Mouse (Mus musculus) C2C12 (cell line): Measurements from ENCODE around the gene Trim72. TPM values are rescaled to one million over a fixed set of nuclear protein-coding genes. Genes with fewer than 3 reads are reported as not detected.

Experiments used
- H3K27me3 ChIP-seq: one replicate; pipeline ENCODE4 v1.6.1; 2011; ENCODE audit not compliant: control insufficient read depth, insufficient read depth, insufficient read length
- H3K36me3 ChIP-seq: one replicate; pipeline ENCODE4 v1.6.1; 2011; ENCODE audit not compliant: control insufficient read depth, insufficient read depth
- H3K4me3 ChIP-seq: one replicate; pipeline ENCODE4 v1.5.1; 2011; ENCODE audit warnings: mild to moderate bottlenecking, control low read depth; ENCODE audit not compliant: poor library complexity, insufficient read depth, severe bottlenecking
- H3K79me2 ChIP-seq: one replicate; pipeline ENCODE4 v1.6.1; 2011; ENCODE audit not compliant: control insufficient read depth, insufficient read depth
- H3K79me3 ChIP-seq: one replicate; pipeline ENCODE4 v1.6.1; 2011; ENCODE audit warnings: low read depth, control low read depth
- H3ac ChIP-seq: one replicate; pipeline ENCODE3; 2011; ENCODE audit warnings: low read depth; ENCODE audit not compliant: control insufficient read depth, insufficient read length
- MYOD1 ChIP-seq: IDR thresholded peaks from one replicate; pipeline ENCODE4 v1.6.1; 2011; ENCODE audit warnings: low read depth; ENCODE audit not compliant: control insufficient read depth, insufficient read length
- polyA plus RNA-seq: library from polyadenylated mRNA; unstranded; fragments of >200 nt; fragmentation: generic; extraction: Trizol; gene quantifications from one replicate; pipeline ENCODE4 v1.2.1, GENCODE M21; 2012; ENCODE audit warnings: missing spikeins

The Trim72 gene
- polyA plus RNA-seq, 1 experiment: 0.83 TPM

DNA sequence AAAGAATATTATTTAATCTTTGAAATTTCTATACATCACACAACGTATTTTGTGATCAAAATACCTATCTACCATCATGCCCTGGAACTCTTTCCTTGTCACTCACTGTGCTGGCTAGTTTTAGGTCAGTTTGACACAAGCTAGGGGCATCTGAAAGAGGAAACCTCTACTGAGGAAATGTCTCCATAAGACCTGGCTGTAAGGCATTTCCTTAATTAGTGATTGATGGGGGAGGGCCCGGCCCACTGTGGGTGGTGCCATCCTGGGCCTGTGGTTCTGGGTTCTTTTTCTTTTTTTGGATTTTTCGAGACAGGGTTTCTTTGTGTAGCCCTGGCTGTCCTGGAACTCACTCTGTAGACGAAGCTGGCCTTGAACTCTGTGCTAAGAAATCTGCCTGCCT lies 55.3 kb downstream of the Trim72 start:
- H3ac ChIP-seq: no peak overlapping the region
- H3K36me3 ChIP-seq: no peaks in the 10 kb centered on the region
- peaks cover 8% of the 10 kb centered on the region for H3K27me3 ChIP-seq
- TF ChIP-seq MYOD1: no peak
- no peaks in the 10 kb centered on the region for H3K79me3 ChIP-seq
- H3K4me3 ChIP-seq: no peak overlapping the region
- H3K79me2 ChIP-seq: no peaks in the 10 kb centered on the region

Other genes starting within 250 kb of the Trim72 start
- 15.0 TPM for gene Orai3, start 234.1 kb upstream of the Trim72 start, polyA plus RNA-seq
- 20.9 TPM for gene Setd1a, start 227.3 kb upstream of the Trim72 start, polyA plus RNA-seq
- gene Gm49388, start 218.3 kb upstream of the Trim72 start, polyA plus RNA-seq: 1.4 TPM
- 8.3 TPM for gene Hsd3b7, start 203.3 kb upstream of the Trim72 start, polyA plus RNA-seq
- gene Stx4a, start 179.7 kb upstream of the Trim72 start, polyA plus RNA-seq: 50.8 TPM
- gene Stx1b, start 179.4 kb upstream of the Trim72 start, polyA plus RNA-seq: 0.01 TPM
- gene Zfp646, start 127.7 kb upstream of the Trim72 start, polyA plus RNA-seq: 15.2 TPM
- 12.1 TPM for gene Zfp668, start 127.1 kb upstream of the Trim72 start, polyA plus RNA-seq
- 0.50 TPM for gene Prss53, start 113.0 kb upstream of the Trim72 start, polyA plus RNA-seq
- gene Gm21974, start 108.5 kb upstream of the Trim72 start, polyA plus RNA-seq: not detected
- gene Vkorc1, start 108.3 kb upstream of the Trim72 start, polyA plus RNA-seq: 82.3 TPM
- 52.4 TPM for gene Bckdk, start 99.9 kb upstream of the Trim72 start, polyA plus RNA-seq
- gene Kat8, start 91.4 kb upstream of the Trim72 start, polyA plus RNA-seq: 18.7 TPM
- not detected for gene Prss8, start 73.8 kb upstream of the Trim72 start, polyA plus RNA-seq
- gene Prss36, start 57.2 kb upstream of the Trim72 start, polyA plus RNA-seq: 4.7 TPM
- gene Fus, start 36.5 kb upstream of the Trim72 start, polyA plus RNA-seq: 468 TPM
- 0.16 TPM for gene Pycard, start 10.1 kb upstream of the Trim72 start, polyA plus RNA-seq
- gene Itgam, start 58.7 kb downstream of the Trim72 start, polyA plus RNA-seq: not detected
- not detected for gene Gm49368, start 58.7 kb downstream of the Trim72 start, polyA plus RNA-seq
- not detected for gene Itgax, start 125.6 kb downstream of the Trim72 start, polyA plus RNA-seq
- not detected for gene Itgad, start 150.4 kb downstream of the Trim72 start, polyA plus RNA-seq
- gene Cox6a2, start 202.4 kb downstream of the Trim72 start, polyA plus RNA-seq: 1.9 TPM
- gene Armc5, start 233.4 kb downstream of the Trim72 start, polyA plus RNA-seq: 16.7 TPM
- 2.1 TPM for gene 9130023H24Rik, start 234.1 kb downstream of the Trim72 start, polyA plus RNA-seq
- gene Tgfb1i1, start 242.9 kb downstream of the Trim72 start, polyA plus RNA-seq: 110 TPM